Mouse (Mus musculus) lung, postnatal 14 days (tissue): ENCODE results near the gene Galntl5.
"Not testable (repeated sequence)": the region's sequence is repeated elsewhere in the genome, so short reads cannot be mapped to it uniquely, and the experiment has no call there.

Source experiments
- DNase-seq: peaks from one replicate; pipeline ENCODE4 v3.0.0; 2021

Galntl5 gene

GRCm38 (mm10) chr5:25181004-25181531 lies at the start of gene Galntl5:
Gene Galntl5, plus strand, starts transcription at chr5:25181460.
- DNase-seq, result peak; percentile 1

GRCm38 (mm10) chr5:25146705-25147104 lies 34.6 kb upstream of the Galntl5 start:
- DNase-seq, result no peak

GRCm38 (mm10) chr5:25149331-25149965 lies 31.8 kb upstream of the Galntl5 start:
- DNase-seq, result no peak

- DNase-seq, result no peak
Measured at GRCm38 (mm10) chr5:25153491-25153890, 27.8 kb upstream of the Galntl5 start.

GRCm38 (mm10) chr5:25153996-25154395 lies 27.3 kb upstream of the Galntl5 start:
- DNase-seq, result no peak

GRCm38 (mm10) chr5:25154823-25155222 lies 26.4 kb upstream of the Galntl5 start:
- no peak for DNase-seq

- DNase-seq, result no peak
Measured at GRCm38 (mm10) chr5:25155351-25155750, 25.9 kb upstream of the Galntl5 start.

GRCm38 (mm10) chr5:25157136-25157535 lies 24.1 kb upstream of the Galntl5 start:
- no peak for DNase-seq

- no peak for DNase-seq
Measured at GRCm38 (mm10) chr5:25160515-25160914, 20.7 kb upstream of the Galntl5 start.

GRCm38 (mm10) chr5:25162981-25163380 lies 18.3 kb upstream of the Galntl5 start:
- no peak for DNase-seq

- no peak for DNase-seq
Measured at GRCm38 (mm10) chr5:25163938-25164337, 17.3 kb upstream of the Galntl5 start.

- DNase-seq, result no peak
Measured at GRCm38 (mm10) chr5:25164341-25164740, 16.9 kb upstream of the Galntl5 start.

- no peak for DNase-seq
Measured at GRCm38 (mm10) chr5:25165102-25165788, 16.0 kb upstream of the Galntl5 start.

- no peak for DNase-seq
Measured at GRCm38 (mm10) chr5:25165789-25166135, 15.5 kb upstream of the Galntl5 start.

- DNase-seq, result no peak
Measured at GRCm38 (mm10) chr5:25166665-25167064, 14.6 kb upstream of the Galntl5 start.

GRCm38 (mm10) chr5:25177937-25178336 lies 3.3 kb upstream of the Galntl5 start:
- DNase-seq, result not testable (repeated sequence)

- DNase-seq, result not testable (repeated sequence)
Measured at GRCm38 (mm10) chr5:25178543-25178942, 2.7 kb upstream of the Galntl5 start.

- no peak for DNase-seq
Measured at GRCm38 (mm10) chr5:25179284-25179683, 2.0 kb upstream of the Galntl5 start.

- no peak for DNase-seq
Measured at GRCm38 (mm10) chr5:25179936-25180488, 1.2 kb upstream of the Galntl5 start.

GRCm38 (mm10) chr5:25183595-25183994 lies 2.3 kb downstream of the Galntl5 start:
- DNase-seq, result no peak

GRCm38 (mm10) chr5:25184594-25184993 lies 3.3 kb downstream of the Galntl5 start:
- DNase-seq, result no peak

GRCm38 (mm10) chr5:25187727-25188126 lies 6.5 kb downstream of the Galntl5 start:
- no peak for DNase-seq

- DNase-seq, result peak; percentile 23
Measured at GRCm38 (mm10) chr5:25188802-25189201, 7.5 kb downstream of the Galntl5 start.

GRCm38 (mm10) chr5:25190521-25190920 lies 9.3 kb downstream of the Galntl5 start:
- peak; percentile 2 for DNase-seq
